Comparison of ENCODE assay signal across 7 mouse cellular contexts in the genomic region with DNA sequence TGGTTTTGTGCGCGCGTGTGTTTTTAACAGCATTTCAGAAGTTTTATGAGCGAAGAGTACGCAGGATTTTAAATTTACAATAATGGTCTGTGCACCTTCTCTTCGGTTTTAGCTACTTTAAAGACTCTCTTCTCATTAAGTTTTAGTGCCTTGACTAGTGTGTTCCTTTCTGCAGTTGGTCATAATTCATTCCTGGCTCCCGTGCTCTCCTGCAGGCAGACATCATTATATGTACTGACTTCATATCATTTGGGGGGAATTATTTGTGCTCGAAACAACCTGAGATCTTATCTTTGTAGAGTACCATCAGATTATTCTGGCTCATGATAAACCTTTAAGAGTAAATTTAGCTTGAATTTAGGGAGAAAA. TPM values are rescaled to one million over a fixed set of nuclear protein-coding genes. Genes with fewer than 3 reads are reported as not detected.
DNase-seq lines count a peak whose midpoint lies in the region; ATAC-seq and TF ChIP-seq lines count a peak whose summit lies in the region.

No protein-coding gene starts in this region.

- TF ChIP-seq CTCF in left cerebral cortex, adult 2 months (IDR thresholded peaks at IDR 0.05) = no peak
- TF ChIP-seq CTCF in forebrain, postnatal 0 days (IDR thresholded peaks at IDR 0.05; ENCODE audit: low read depth) = no peak

- no peak overlapping the region for H3K27ac ChIP-seq in left cerebral cortex, adult 2 months
- no peak overlapping the region for H3K27ac ChIP-seq in forebrain, postnatal 0 days (ENCODE audit: low read depth, low read length)
- H3K27ac ChIP-seq in limb, embryonic 15.5 days = no peak overlapping the region
- H3K27ac ChIP-seq in stomach, embryonic 14.5 days (ENCODE audit: low read length) = no peak overlapping the region

- intact Hi-C loops in left cerebral cortex, adult 2 months (cut with DNase I) = loop anchor here (2.0 to 10.0 kb wide), 6 partner anchors 282 to 826 kb away; no protein-coding TSS in a partner anchor
- intact Hi-C loops in left cerebral cortex, postnatal 25 days (cut with DNase I) = loop anchor here (2.0 kb wide), 3 partner anchors 402 to 826 kb away; partner anchors contain the start of gene Hivep2

- peaks cover 15% of the 10 kb centered on the region; the same call in 1 of the 2 replicates for H3K36me3 ChIP-seq in forebrain, postnatal 0 days (ENCODE audit: insufficient read depth)
- peaks cover 32% of the 10 kb centered on the region; the same call in 1 of the 2 replicates for H3K36me3 ChIP-seq in limb, embryonic 15.5 days
- peaks cover 5% of the 10 kb centered on the region; the same call in 1 of the 2 replicates for H3K36me3 ChIP-seq in stomach, embryonic 14.5 days (ENCODE audit: control insufficient read depth, insufficient read depth, low read length)

- no peak for ATAC-seq in forebrain, postnatal 0 days
- no peak for ATAC-seq in limb, embryonic 15.5 days (ENCODE audit: insufficient number of reproducible peaks, low FRiP score, low TSS enrichment, low read depth)
- no peak for ATAC-seq in stomach, embryonic 14.5 days (ENCODE audit: insufficient number of reproducible peaks, insufficient read depth, low FRiP score, low read depth)

- H3K27me3 ChIP-seq in forebrain, postnatal 0 days (ENCODE audit: insufficient read depth, low read length) = no peaks in the 10 kb centered on the region
- 0 out of 2 replicates have a peak, but pooled peaks cover 10% of the 10 kb centered on the region for H3K27me3 ChIP-seq in limb, embryonic 15.5 days
- H3K27me3 ChIP-seq in stomach, embryonic 14.5 days (ENCODE audit: control insufficient read depth, insufficient read depth, low read length) = no peaks in the 10 kb centered on the region

- H3K4me1 ChIP-seq in forebrain, postnatal 0 days (ENCODE audit: insufficient read depth) = no peaks in the 10 kb centered on the region
- peaks cover 20% of the 10 kb centered on the region for H3K4me1 ChIP-seq in limb, embryonic 15.5 days
- H3K4me1 ChIP-seq in stomach, embryonic 14.5 days (ENCODE audit: control insufficient read depth, insufficient read depth, low read length) = no peaks in the 10 kb centered on the region

- WGBS in forebrain, postnatal 0 days = 54% methylated on average over 8 of the region's 8 CpGs
- WGBS in limb, embryonic 15.5 days = 13% methylated on average over 8 of the region's 8 CpGs
- WGBS in stomach, embryonic 14.5 days = 49% methylated on average over 8 of the region's 8 CpGs

- peak overlapping the region; percentile 41 for H3K4me2 ChIP-seq in forebrain, postnatal 0 days (ENCODE audit: low read depth)
- H3K4me2 ChIP-seq in limb, embryonic 15.5 days = peak overlapping the region; percentile 44
- H3K4me2 ChIP-seq in stomach, embryonic 14.5 days (replicated peaks; ENCODE audit: low read depth, low read length) = peak overlapping the region; percentile 41

- no peak for DNase-seq in left cerebral cortex, adult 2 months (ENCODE audit: extremely low spot score in 1 of 2, low spot score in 2 of 2)
- no peak for DNase-seq in left cerebral cortex, postnatal 25 days (ENCODE audit: low spot score in 2 of 2)
- DNase-seq in forebrain, postnatal 0 days = no peak
- DNase-seq in cerebellum, adult 8-10 months = no peak
- DNase-seq in gastrocnemius, postnatal 4 days (ENCODE audit: low spot score in 2 of 2) = no peak

- peak overlapping the region; percentile 44 for H3K4me3 ChIP-seq in left cerebral cortex, adult 2 months
- H3K4me3 ChIP-seq in forebrain, postnatal 0 days (ENCODE audit: low read depth, low read length) = peak overlapping the region; percentile 20; the same call in 1 of the 2 replicates
- H3K4me3 ChIP-seq in limb, embryonic 15.5 days = peak overlapping the region; percentile 29
- peak overlapping the region; percentile 7; the same call in 1 of the 2 replicates for H3K4me3 ChIP-seq in stomach, embryonic 14.5 days (ENCODE audit: low read depth, low read length)

- H3K9ac ChIP-seq in forebrain, postnatal 0 days = no peak overlapping the region
- no peak overlapping the region for H3K9ac ChIP-seq in limb, embryonic 15.5 days
- no peak overlapping the region for H3K9ac ChIP-seq in stomach, embryonic 14.5 days (replicated peaks; ENCODE audit: low read depth, low read length)

- H3K9me3 ChIP-seq in forebrain, postnatal 0 days (ENCODE audit: low read length) = no peaks in the 10 kb centered on the region
- no peaks in the 10 kb centered on the region for H3K9me3 ChIP-seq in limb, embryonic 15.5 days
- H3K9me3 ChIP-seq in stomach, embryonic 14.5 days (ENCODE audit: control insufficient read depth, low read depth, low read length) = no peaks in the 10 kb centered on the region

RNA-seq across cellular contexts. Expression of gene Pex3, which starts 12.1 kb away (rescaled TPM):
- 10 to 100 TPM; 29.8 to 31.6 TPM for total RNA-seq in left cerebral cortex, adult 2 months (2021)
- total RNA-seq in left cerebral cortex, postnatal 25 days (2021) = 10 to 100 TPM; 24.3 to 27.7 TPM
- 41.5 and 41.7 TPM in 2 replicates for total RNA-seq in forebrain, postnatal 0 days (2014; rRNA removed)
- 31.6 and 33.8 TPM in 2 replicates for polyA plus RNA-seq in forebrain, postnatal 0 days (2015; fragmentation: Nextera tagmentation; extraction: Ambion mirVana)
- polyA plus RNA-seq in limb, embryonic 15.5 days (2015; fragmentation: Nextera tagmentation; extraction: Ambion mirVana) = 27.8 and 28.5 TPM in 2 replicates
- 29.1 and 31.7 TPM in 2 replicates for polyA plus RNA-seq in stomach, embryonic 14.5 days (2014; fragmentation: Nextera tagmentation; extraction: Ambion mirVana)
- total RNA-seq in gastrocnemius, postnatal 4 days (2021) = 10 to 100 TPM; 18.0 to 23.0 TPM

RNA-seq across cellular contexts. Expression of gene Adat2, which starts 12.4 kb away (rescaled TPM):
- total RNA-seq in left cerebral cortex, adult 2 months (2021) = 1 to 10 TPM; 7.9 to 8.4 TPM
- total RNA-seq in left cerebral cortex, postnatal 25 days (2021) = 1 to 10 TPM; 7.6 to 8.9 TPM
- total RNA-seq in forebrain, postnatal 0 days (2014; rRNA removed) = 4.1 and 6.0 TPM in 2 replicates
- 2.0 and 2.2 TPM in 2 replicates for polyA plus RNA-seq in forebrain, postnatal 0 days (2015; fragmentation: Nextera tagmentation; extraction: Ambion mirVana)
- 3.5 and 3.9 TPM in 2 replicates for polyA plus RNA-seq in limb, embryonic 15.5 days (2015; fragmentation: Nextera tagmentation; extraction: Ambion mirVana)
- polyA plus RNA-seq in stomach, embryonic 14.5 days (2014; fragmentation: Nextera tagmentation; extraction: Ambion mirVana) = 5.5 and 6.3 TPM in 2 replicates
- 1 to 10 TPM; 5.1 to 5.7 TPM for total RNA-seq in gastrocnemius, postnatal 4 days (2021)
